Mouse (Mus musculus) bone marrow macrophage, adult 2 months (primary cell): ENCODE results near the gene Trarg1.

Experiments
- CTCF ChIP-seq: IDR thresholded peaks from 2 replicates; pipeline ENCODE4 v1.5.1; 2012; ENCODE audit warnings: low read depth, mild to moderate bottlenecking, low read length, moderate library complexity
- POLR2A ChIP-seq: IDR thresholded peaks from 2 replicates; pipeline ENCODE4 v1.6.1; 2012; ENCODE audit warnings: mild to moderate bottlenecking, low read depth, low read length, borderline replicate concordance

- TF ChIP-seq POLR2A (no peak), CTCF (no peak)
These were observed 24.5 kb upstream of the Trarg1 start for GRCm38 (mm10) chr11:76655106-76655505.
